Mouse (Mus musculus) heart, embryonic 12.5 days (tissue): Measurements from ENCODE around the gene Tmpo. TPM values are rescaled to one million over a fixed set of nuclear protein-coding genes. Genes with fewer than 3 reads are reported as not detected.

Experiments
- ATAC-seq: fragments of 200-750 bp; cut with Nextera tagmentation; 2 replicates; pipeline ENCODE4 v1.8.0; 2017; ENCODE audit warnings: moderate TSS enrichment, moderate library complexity; ENCODE audit not compliant: insufficient number of reproducible peaks, low FRiP score
- H3K27ac ChIP-seq: fragments of 300-500 bp; sonication (generic); 2 replicates; pipeline ENCODE4 v1.5.1; 2016; ENCODE audit warnings: mild to moderate bottlenecking, moderate library complexity; ENCODE audit not compliant: poor library complexity, severe bottlenecking
- H3K27me3 ChIP-seq: fragments of 300-500 bp; sonication (generic); replicated peaks from 2 replicates; pipeline ENCODE4 v1.6.1; 2016; ENCODE audit warnings: mild to moderate bottlenecking, moderate library complexity
- H3K36me3 ChIP-seq: fragments of 300-500 bp; sonication (generic); 2 replicates; pipeline ENCODE4 v1.6.1; 2016; ENCODE audit warnings: mild to moderate bottlenecking, moderate library complexity
- H3K4me1 ChIP-seq: fragments of 300-500 bp; sonication (generic); replicated peaks from 2 replicates; pipeline ENCODE4 v1.6.1; 2016; ENCODE audit warnings: mild to moderate bottlenecking
- H3K4me2 ChIP-seq: fragments of 300-500 bp; sonication (generic); 2 replicates; pipeline ENCODE4 v1.6.1; 2016; ENCODE audit warnings: mild to moderate bottlenecking, moderate library complexity
- H3K4me3 ChIP-seq: fragments of 300-500 bp; sonication (generic); 2 replicates; pipeline ENCODE4 v1.5.1; 2016; ENCODE audit warnings: mild to moderate bottlenecking
- H3K9ac ChIP-seq: fragments of 300-500 bp; sonication (generic); 2 replicates; pipeline ENCODE4 v1.6.1; 2016; ENCODE audit warnings: mild to moderate bottlenecking, moderate library complexity
- H3K9me3 ChIP-seq: fragments of 300-500 bp; sonication (generic); replicated peaks from 2 replicates; pipeline ENCODE4 v1.6.1; 2016; ENCODE audit warnings: mild to moderate bottlenecking, moderate library complexity
- WGBS: fragments of 180-500 bp; shearing (Covaris S2); methylation state at CpG from one replicate; pipeline ENCODE4 v1.1.7; 2016; 5-methylcytosine and 5-hydroxymethylcytosine counted together
- polyA plus RNA-seq: library from polyadenylated mRNA; unstranded; fragments of >200 nt; fragmentation: Nextera tagmentation; extraction: Ambion mirVana; gene quantifications from 2 replicates; pipeline ENCODE4 v1.2.1, GENCODE M21; 2016

The Tmpo gene
- polyA plus RNA-seq, 1 experiment from 2014 or later = 203 TPM

DNA sequence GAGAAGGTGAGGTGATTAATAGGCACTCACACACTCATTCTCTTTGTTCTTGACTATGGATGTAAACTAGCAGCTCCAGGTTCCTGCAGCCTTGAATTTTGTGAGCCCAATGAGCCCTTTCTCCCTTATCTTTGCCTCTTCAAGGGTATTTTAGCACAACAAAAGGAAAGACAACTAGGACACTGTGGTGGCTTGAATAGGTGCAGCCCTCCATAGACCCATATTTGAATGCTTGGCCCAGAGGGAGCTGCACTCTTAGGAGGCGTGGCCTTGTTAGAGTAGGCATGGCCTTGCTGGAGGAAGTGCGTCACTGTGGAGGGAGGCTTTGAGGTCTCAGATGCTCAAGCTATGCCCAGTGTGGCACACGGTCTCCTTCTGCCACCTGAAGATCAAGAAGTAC is 19.5 kb upstream of the Tmpo start:
- Histone ChIP-seq H3K36me3 (no peaks in the 10 kb centered on the region), H3K9ac (no peak overlapping the region), H3K4me2 (no peak overlapping the region), H3K4me1 (no peaks in the 10 kb centered on the region), H3K27me3 (no peaks in the 10 kb centered on the region), H3K27ac (no peak overlapping the region), H3K9me3 (peaks cover 7% of the 10 kb centered on the region; the same call in 1 of the 2 replicates), H3K4me3 (no peak overlapping the region)
- no peak for ATAC-seq
- WGBS = 92% methylated on average over 3 of the region's 3 CpGs

DNA sequence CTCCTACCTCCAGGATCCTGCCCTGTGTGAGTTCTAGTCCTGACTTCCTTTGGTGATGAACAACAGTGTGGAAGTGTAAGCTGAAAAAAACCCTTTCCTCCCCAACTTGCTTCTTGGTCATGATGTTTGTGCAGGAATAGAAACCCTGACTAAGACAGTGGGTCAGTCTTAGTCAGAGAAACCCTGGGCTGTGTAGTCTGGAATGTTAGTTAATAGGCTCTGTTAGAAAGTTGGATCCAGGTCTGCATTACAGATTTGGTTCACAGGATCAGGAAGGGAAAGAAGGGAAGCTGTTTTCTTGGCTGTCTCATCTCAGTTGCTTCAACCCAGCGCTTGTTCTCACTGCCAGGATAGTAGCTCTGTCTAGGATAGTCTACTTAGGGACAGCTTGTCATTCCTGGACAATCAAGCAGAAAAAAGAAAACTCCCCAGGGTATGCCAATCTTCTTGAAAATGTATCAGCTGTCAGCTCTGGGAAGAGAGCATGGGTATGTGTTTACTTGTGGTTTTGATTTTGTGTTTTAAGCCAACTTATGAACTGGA is 18.2 kb upstream of the Tmpo start:
- ATAC-seq = no peak
- H3K36me3 ChIP-seq = no peaks in the 10 kb centered on the region
- H3K27ac ChIP-seq = no peak overlapping the region
- H3K4me3 ChIP-seq = no peak overlapping the region
- H3K4me1 ChIP-seq = no peaks in the 10 kb centered on the region
- no peak overlapping the region for H3K9ac ChIP-seq
- no peak overlapping the region for H3K4me2 ChIP-seq
- 63% methylated on average over 1 of the region's 1 CpGs for WGBS
- no peaks in the 10 kb centered on the region for H3K27me3 ChIP-seq
- H3K9me3 ChIP-seq = peaks cover 7% of the 10 kb centered on the region; the same call in 1 of the 2 replicates

DNA sequence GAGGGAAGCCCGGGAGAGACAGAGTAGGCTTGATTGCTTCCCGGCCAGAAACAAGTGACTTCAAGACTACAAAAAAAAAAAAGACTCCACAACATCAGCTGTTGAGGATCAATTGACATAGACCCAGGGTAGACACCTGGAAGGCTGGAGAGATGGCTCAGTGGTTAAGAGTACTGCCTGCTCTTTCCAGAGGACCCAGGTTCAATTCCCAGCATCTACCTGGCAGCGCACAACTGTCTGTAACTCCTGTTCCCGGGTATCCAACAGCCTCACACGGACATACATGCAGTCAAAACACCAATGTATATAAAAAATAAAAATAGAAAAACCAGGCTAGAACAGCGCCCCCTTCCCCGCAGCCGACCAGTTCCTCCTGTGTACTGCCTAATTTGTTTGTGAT is 16.6 kb upstream of the Tmpo start:
- H3K4me2 ChIP-seq = no peak overlapping the region
- H3K9me3 ChIP-seq = peaks cover 7% of the 10 kb centered on the region; the same call in 1 of the 2 replicates
- no peak overlapping the region for H3K4me3 ChIP-seq
- no peak for ATAC-seq
- H3K9ac ChIP-seq = no peak overlapping the region
- H3K4me1 ChIP-seq = no peaks in the 10 kb centered on the region
- H3K27me3 ChIP-seq = no peaks in the 10 kb centered on the region
- no peak overlapping the region for H3K27ac ChIP-seq
- WGBS = 90% methylated on average over 8 of the region's 8 CpGs
- H3K36me3 ChIP-seq = no peaks in the 10 kb centered on the region

DNA sequence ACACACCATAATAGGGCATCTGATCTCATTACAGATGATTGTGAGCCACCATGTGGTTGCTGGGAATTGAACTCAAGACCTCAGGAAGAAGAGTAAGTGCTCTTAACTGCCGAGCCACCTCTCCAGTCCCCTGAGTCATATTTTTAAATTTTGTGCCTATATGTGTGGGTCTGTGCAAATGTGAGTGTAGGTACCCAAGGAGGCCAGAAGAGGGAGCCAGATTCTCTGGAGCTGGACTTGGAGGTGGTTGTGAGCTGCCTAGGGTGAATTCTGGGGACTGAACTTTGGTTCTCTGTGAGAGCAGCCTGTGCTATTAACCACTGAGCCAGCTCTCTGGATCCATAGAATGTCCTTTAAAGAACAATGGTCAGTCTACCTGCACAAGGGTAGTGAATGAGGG is 15.7 kb upstream of the Tmpo start:
- no peaks in the 10 kb centered on the region for H3K36me3 ChIP-seq
- 95% methylated on average over 1 of the region's 1 CpGs for WGBS
- H3K9me3 ChIP-seq = peaks cover 7% of the 10 kb centered on the region; the same call in 1 of the 2 replicates
- H3K9ac ChIP-seq = no peak overlapping the region
- no peak overlapping the region for H3K4me2 ChIP-seq
- no peak for ATAC-seq
- H3K27ac ChIP-seq = no peak overlapping the region
- H3K4me1 ChIP-seq = no peaks in the 10 kb centered on the region
- H3K27me3 ChIP-seq = no peaks in the 10 kb centered on the region
- no peak overlapping the region for H3K4me3 ChIP-seq

DNA sequence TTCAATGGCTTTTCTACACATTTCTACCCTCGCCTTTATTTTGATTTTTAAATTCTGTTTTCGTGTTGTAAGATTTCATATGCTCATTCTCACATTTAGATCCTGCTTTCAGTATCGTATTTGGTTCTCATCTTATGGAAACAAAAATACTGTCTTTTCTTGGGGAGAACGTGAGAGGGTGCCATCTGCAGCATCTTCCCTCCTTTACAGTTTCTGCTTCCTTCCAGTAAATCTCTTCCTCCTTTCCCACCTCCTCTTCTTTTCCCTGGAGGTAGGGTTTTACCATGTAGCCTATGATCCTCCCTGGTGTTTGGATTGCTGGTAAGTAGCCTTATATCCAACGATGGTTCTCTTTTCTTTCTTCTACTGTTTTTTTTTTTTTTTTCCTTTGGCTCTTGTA is 14.6 kb upstream of the Tmpo start:
- Histone ChIP-seq H3K4me1 (no peaks in the 10 kb centered on the region), H3K27ac (no peak overlapping the region), H3K27me3 (no peaks in the 10 kb centered on the region), H3K4me2 (no peak overlapping the region), H3K4me3 (no peak overlapping the region), H3K9me3 (peaks cover 3% of the 10 kb centered on the region; the same call in 1 of the 2 replicates), H3K9ac (no peak overlapping the region), H3K36me3 (no peaks in the 10 kb centered on the region)
- ATAC-seq = no peak
- WGBS = 79% methylated on average over 5 of the region's 5 CpGs

DNA sequence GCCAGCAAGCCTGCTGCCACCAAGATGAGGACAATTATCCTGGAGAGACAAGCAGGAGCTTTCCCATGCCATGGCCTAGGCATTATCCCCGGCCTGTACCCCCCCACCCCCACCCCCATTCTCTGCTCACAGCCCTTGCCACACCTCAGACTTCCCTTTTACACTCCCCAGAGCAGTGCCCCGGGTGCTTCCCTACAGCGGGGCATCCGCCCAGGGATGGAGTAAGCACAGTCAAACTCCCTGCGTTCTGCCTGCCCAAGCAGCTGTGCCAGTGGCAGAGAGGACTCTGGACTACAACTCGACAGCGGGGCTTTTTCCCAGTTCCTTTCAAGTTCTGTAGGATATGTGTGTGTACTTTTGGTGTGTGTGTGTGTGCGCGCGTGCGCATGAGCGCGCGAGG is 14.0 kb upstream of the Tmpo start:
- H3K27me3 ChIP-seq = no peaks in the 10 kb centered on the region
- ATAC-seq = no peak
- no peaks in the 10 kb centered on the region for H3K4me1 ChIP-seq
- peaks cover 3% of the 10 kb centered on the region; the same call in 1 of the 2 replicates for H3K9me3 ChIP-seq
- no peak overlapping the region for H3K4me2 ChIP-seq
- H3K9ac ChIP-seq = no peak overlapping the region
- WGBS = 81% methylated on average over 14 of the region's 14 CpGs
- no peak overlapping the region for H3K27ac ChIP-seq
- H3K36me3 ChIP-seq = no peaks in the 10 kb centered on the region
- H3K4me3 ChIP-seq = no peak overlapping the region

DNA sequence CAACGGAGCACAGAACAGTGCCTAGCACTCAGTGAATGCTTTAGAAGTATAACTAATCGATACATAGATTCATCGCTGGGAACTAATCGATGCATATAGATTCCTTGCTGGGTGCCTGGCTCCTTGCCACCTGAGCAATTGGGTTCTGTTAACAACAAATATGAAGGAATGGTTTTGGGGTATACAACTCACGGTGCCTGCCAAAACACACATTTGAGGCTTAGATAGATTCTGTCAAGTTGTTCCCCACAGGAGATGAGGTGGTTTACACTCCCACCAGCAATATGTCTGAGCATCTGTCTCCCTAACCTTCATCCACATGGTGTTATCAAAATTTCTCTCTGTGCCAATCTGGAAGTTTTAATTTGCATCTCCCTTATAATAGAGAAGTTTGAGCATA is 10.7 kb upstream of the Tmpo start:
- Histone ChIP-seq H3K4me2 (no peak overlapping the region), H3K36me3 (no peaks in the 10 kb centered on the region), H3K27ac (no peak overlapping the region), H3K27me3 (no peaks in the 10 kb centered on the region), H3K4me3 (no peak overlapping the region), H3K9me3 (peaks cover 2% of the 10 kb centered on the region; the same call in 1 of the 2 replicates), H3K9ac (no peak overlapping the region), H3K4me1 (no peaks in the 10 kb centered on the region; the same call in 1 of the 2 replicates)
- ATAC-seq = no peak
- 89% methylated on average over 5 of the region's 5 CpGs for WGBS

DNA sequence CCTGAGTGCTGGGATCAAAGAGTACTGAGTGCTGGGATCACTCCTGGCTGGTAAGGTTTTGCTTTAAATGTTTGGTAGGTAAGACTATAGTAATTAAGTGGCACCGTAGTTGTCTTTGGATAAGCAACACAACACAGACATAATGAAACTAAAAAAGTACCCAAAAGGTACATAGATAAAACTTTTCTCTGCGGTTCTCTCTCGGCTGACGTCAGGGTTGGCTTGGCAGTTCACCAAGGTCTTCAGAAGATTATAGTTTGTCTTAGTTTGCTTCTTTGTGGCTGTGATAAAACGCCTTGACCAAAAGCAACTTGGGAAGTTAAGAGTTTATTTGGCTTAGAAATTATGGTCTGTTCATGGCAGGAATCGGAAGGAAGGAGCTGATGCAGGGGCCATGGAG is 8.4 kb upstream of the Tmpo start:
- WGBS = 88% methylated on average over 6 of the region's 6 CpGs
- H3K4me2 ChIP-seq = no peak overlapping the region
- no peaks in the 10 kb centered on the region for H3K36me3 ChIP-seq
- no peaks in the 10 kb centered on the region; the same call in 1 of the 2 replicates for H3K4me1 ChIP-seq
- ATAC-seq = no peak
- H3K4me3 ChIP-seq = no peak overlapping the region
- no peaks in the 10 kb centered on the region for H3K27me3 ChIP-seq
- H3K27ac ChIP-seq = no peak overlapping the region
- H3K9me3 ChIP-seq = no peaks in the 10 kb centered on the region; the same call in 1 of the 2 replicates
- H3K9ac ChIP-seq = no peak overlapping the region

DNA sequence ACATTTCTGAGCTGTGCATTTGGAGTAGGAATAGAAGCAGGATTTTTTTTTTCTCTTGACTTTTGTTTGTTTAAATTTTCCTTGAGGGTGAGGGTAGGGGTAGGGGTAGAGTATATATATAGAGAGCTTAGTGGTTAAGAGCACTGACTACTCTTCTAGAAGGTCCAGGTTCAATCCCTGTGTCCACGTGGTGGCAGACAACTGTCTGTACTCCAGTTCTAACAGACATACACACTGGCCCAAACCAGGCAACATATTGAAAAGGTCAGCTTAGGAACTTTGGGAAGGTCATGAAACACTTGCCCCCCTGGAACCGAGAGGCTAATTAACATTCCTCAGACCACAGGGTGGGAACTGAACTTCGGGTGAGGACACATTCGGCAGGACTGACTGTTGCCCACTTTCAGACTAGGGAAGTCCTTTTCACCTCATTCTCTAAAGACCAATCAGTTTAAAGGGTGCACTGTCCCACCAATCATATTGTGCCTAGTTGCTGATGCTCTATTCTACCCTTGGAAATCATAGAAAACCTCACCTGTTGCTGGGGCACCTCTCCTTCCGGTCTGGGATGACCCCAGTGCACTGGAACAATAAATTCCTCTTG is 7.7 kb upstream of the Tmpo start:
- Histone ChIP-seq H3K9me3 (no peaks in the 10 kb centered on the region; the same call in 1 of the 2 replicates), H3K4me2 (no peak overlapping the region), H3K36me3 (no peaks in the 10 kb centered on the region), H3K9ac (no peak overlapping the region), H3K4me3 (no peak overlapping the region), H3K4me1 (no peaks in the 10 kb centered on the region; the same call in 1 of the 2 replicates), H3K27me3 (no peaks in the 10 kb centered on the region), H3K27ac (no peak overlapping the region)
- whole genome bisulfite sequencing = 72% methylated on average over 5 of the region's 5 CpGs
- ATAC-seq = no peak

DNA sequence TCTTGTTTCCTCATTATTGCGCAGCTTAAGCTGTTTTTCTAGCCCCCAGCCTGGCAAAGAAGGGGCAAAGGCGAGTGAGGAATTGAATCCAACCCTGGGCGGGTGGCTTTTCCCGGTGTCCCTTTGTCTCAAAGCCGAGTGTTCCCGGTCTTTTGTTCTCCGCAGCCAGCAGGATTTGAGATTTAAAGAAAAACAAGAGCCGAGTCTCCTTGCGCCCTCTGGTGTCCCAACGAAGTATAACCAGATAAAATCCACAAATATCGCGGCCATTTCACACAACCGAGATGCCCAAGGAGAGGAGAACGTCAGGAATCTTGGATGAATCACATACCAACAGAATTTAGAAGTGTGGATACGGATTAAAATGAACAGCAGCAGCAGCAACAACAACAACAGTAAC is 6.8 kb upstream of the Tmpo start:
- Histone ChIP-seq H3K4me1 (peaks cover 9% of the 10 kb centered on the region), H3K9me3 (no peaks in the 10 kb centered on the region), H3K27me3 (no peaks in the 10 kb centered on the region), H3K4me2 (peak overlapping the region; percentile 68), H3K9ac (peak overlapping the region; percentile 71), H3K36me3 (no peaks in the 10 kb centered on the region), H3K4me3 (peak overlapping the region; percentile 46), H3K27ac (peak overlapping the region; percentile 76)
- under 1% methylated on average over 15 of the region's 15 CpGs for WGBS
- peak; percentile 49; the same call in 1 of the 2 replicates for ATAC-seq

DNA sequence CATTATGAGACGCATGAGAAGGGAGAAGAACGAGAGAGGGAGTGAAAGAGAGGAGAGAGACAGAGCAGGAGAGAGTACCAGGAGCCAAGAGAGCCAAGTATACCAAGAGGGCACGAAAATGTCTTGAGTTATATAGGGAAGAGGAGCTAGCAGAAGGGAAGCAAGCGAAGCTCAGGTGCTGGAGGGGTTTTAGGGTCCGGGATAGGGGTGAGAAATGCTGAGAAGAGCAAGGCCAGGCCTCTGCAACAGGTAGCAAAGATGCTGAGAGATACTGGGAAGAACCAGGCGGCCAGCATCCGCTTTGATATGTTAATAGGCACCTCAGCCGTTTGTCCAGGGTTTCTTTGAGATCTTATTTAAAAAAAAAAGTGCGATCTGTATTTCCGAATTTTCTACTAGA is 6.2 kb upstream of the Tmpo start:
- H3K4me2 ChIP-seq = peak overlapping the region; percentile 68
- 28% methylated on average over 10 of the region's 10 CpGs for WGBS
- peaks cover 9% of the 10 kb centered on the region for H3K4me1 ChIP-seq
- H3K9me3 ChIP-seq = no peaks in the 10 kb centered on the region
- no peak overlapping the region for H3K27ac ChIP-seq
- peak overlapping the region; percentile 71 for H3K9ac ChIP-seq
- no peaks in the 10 kb centered on the region for H3K27me3 ChIP-seq
- ATAC-seq = no peak
- H3K4me3 ChIP-seq = no peak overlapping the region
- H3K36me3 ChIP-seq = no peaks in the 10 kb centered on the region

DNA sequence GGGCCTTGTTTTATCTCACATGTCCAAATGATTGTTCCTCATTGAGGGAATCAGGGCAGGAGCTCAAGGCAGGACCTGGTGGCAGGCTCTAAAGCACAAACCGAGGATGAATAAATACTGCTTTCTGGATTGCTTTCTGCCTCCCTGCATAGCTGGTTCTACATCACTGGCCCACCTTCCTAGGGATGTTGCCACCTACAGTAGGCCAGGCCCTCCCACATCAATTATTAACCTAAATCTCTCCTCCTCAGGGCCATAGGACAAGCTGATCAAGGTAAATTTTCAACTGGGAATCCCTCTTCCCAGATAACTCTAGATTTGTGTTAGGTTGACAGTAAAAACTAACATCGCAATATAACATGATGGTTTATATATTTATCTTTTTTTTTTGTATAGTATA is 4.6 kb upstream of the Tmpo start:
- no peaks in the 10 kb centered on the region for H3K9me3 ChIP-seq
- no peak overlapping the region for H3K9ac ChIP-seq

More for the DNA sequence above, 4.6 kb upstream of the Tmpo start:
- no peak for ATAC-seq
- no peak overlapping the region for H3K27ac ChIP-seq
- WGBS = 90% methylated on average over 2 of the region's 2 CpGs
- no peak overlapping the region for H3K4me3 ChIP-seq
- no peak overlapping the region for H3K4me2 ChIP-seq
- H3K27me3 ChIP-seq = no peaks in the 10 kb centered on the region
- H3K4me1 ChIP-seq = peaks cover 13% of the 10 kb centered on the region
- no peaks in the 10 kb centered on the region for H3K36me3 ChIP-seq
